Mouse (Mus musculus): Measurements from ENCODE around the gene Ntpcr. TPM values are rescaled to one million over a fixed set of nuclear protein-coding genes. Genes with fewer than 3 reads are reported as not detected.

The Ntpcr gene
- total RNA-seq, 2 experiments from 2014 or later, result 10.7 to 14.2 TPM

GRCm38 (mm10) chr8:125768079-125768478, 38.3 kb downstream of the Ntpcr start:
- ATAC-seq (replicated peaks; ENCODE audit: low FRiP score, poor library complexity, severe bottlenecking), result no peak

- ATAC-seq (replicated peaks; ENCODE audit: low FRiP score, poor library complexity, severe bottlenecking), result no peak
These were observed 42.5 kb downstream of the Ntpcr start for GRCm38 (mm10) chr8:125772300-125772699.

- ATAC-seq (replicated peaks; ENCODE audit: low FRiP score, poor library complexity, severe bottlenecking), result no peak
These were observed 43.6 kb downstream of the Ntpcr start for GRCm38 (mm10) chr8:125773281-125773803.

- ATAC-seq (replicated peaks; ENCODE audit: low FRiP score, poor library complexity, severe bottlenecking), result no peak
These were observed 45.3 kb downstream of the Ntpcr start for GRCm38 (mm10) chr8:125775031-125775430.

- ATAC-seq (replicated peaks; ENCODE audit: low FRiP score, poor library complexity, severe bottlenecking), result no peak
These were observed 46.6 kb downstream of the Ntpcr start for GRCm38 (mm10) chr8:125776314-125776713.

GRCm38 (mm10) chr8:125776800-125777199, 47.0 kb downstream of the Ntpcr start:
- ATAC-seq (replicated peaks; ENCODE audit: low FRiP score, poor library complexity, severe bottlenecking), result no peak

GRCm38 (mm10) chr8:125777478-125778164, 47.9 kb downstream of the Ntpcr start:
- ATAC-seq (replicated peaks; ENCODE audit: low FRiP score, poor library complexity, severe bottlenecking), result no peak

- no peak for ATAC-seq (replicated peaks; ENCODE audit: low FRiP score, poor library complexity, severe bottlenecking)
These were observed 49.2 kb downstream of the Ntpcr start for GRCm38 (mm10) chr8:125778919-125779318.

GRCm38 (mm10) chr8:125779656-125780055, 49.9 kb downstream of the Ntpcr start:
- no peak for ATAC-seq (replicated peaks; ENCODE audit: low FRiP score, poor library complexity, severe bottlenecking)

- no peak for ATAC-seq (replicated peaks; ENCODE audit: low FRiP score, poor library complexity, severe bottlenecking)
These were observed 52.4 kb downstream of the Ntpcr start for GRCm38 (mm10) chr8:125782161-125782560.

GRCm38 (mm10) chr8:125786886-125787285, 57.1 kb downstream of the Ntpcr start:
- ATAC-seq (replicated peaks; ENCODE audit: low FRiP score, poor library complexity, severe bottlenecking), result no peak

GRCm38 (mm10) chr8:125792816-125793455, 63.2 kb downstream of the Ntpcr start:
- ATAC-seq (replicated peaks; ENCODE audit: low FRiP score, poor library complexity, severe bottlenecking), result no peak

- ATAC-seq (replicated peaks; ENCODE audit: low FRiP score, poor library complexity, severe bottlenecking), result no peak
These were observed 65.6 kb downstream of the Ntpcr start for GRCm38 (mm10) chr8:125795341-125795740.

GRCm38 (mm10) chr8:125796970-125797369, 67.2 kb downstream of the Ntpcr start:
- ATAC-seq (replicated peaks; ENCODE audit: low FRiP score, poor library complexity, severe bottlenecking), result no peak

Other genes starting within 250 kb of the Ntpcr start
- gene Sipa1l2, start 160.2 kb upstream of the Ntpcr start, total RNA-seq (2015; ENCODE audit: low replicate concordance), result 0.38 and 1.9 TPM in 2 replicates
- gene Sipa1l2, start 160.2 kb upstream of the Ntpcr start, total RNA-seq (2017; ENCODE audit: low replicate concordance), result 1.2 and 2.6 TPM in 2 replicates
- gene Map10, start 60.1 kb upstream of the Ntpcr start, total RNA-seq (2015; ENCODE audit: low replicate concordance), result 0.42 TPM in 1 of 2 replicates, not detected in the other
- gene Map10, start 60.1 kb upstream of the Ntpcr start, total RNA-seq (2017; ENCODE audit: low replicate concordance), result 0.14 TPM in 1 of 2 replicates, not detected in the other
- gene Pcnx2, start 168.4 kb downstream of the Ntpcr start, total RNA-seq (2015; ENCODE audit: low replicate concordance), result not detected in 2 replicates
- gene Pcnx2, start 168.4 kb downstream of the Ntpcr start, total RNA-seq (2017; ENCODE audit: low replicate concordance), result not detected in 2 replicates
- not detected in 2 replicates for gene Map3k21, start 180.5 kb downstream of the Ntpcr start, total RNA-seq (2015; ENCODE audit: low replicate concordance)
- gene Map3k21, start 180.5 kb downstream of the Ntpcr start, total RNA-seq (2017; ENCODE audit: low replicate concordance), result not detected in 2 replicates